Mouse (Mus musculus) splenic B cell, adult 2 months (primary cell): ENCODE results near the gene Cxcl13.
A peak's percentile ranks its signal among the peaks of the same experiment; 100 is the strongest.
"Not testable (repeated sequence)": the region's sequence is repeated elsewhere in the genome, so short reads cannot be mapped to it uniquely, and the experiment has no call there.

Source experiments
- DNase-seq: peaks from one replicate; pipeline ENCODE4 v3.0.0-alpha.2; 2011; ENCODE audit warnings: low read depth, low spot score
- H3K27me3 ChIP-seq: 2 replicates; pipeline ENCODE4 v1.6.1; 2012; ENCODE audit warnings: mild to moderate bottlenecking, low read length, moderate library complexity, mixed read lengths; ENCODE audit not compliant: control insufficient read depth, poor library complexity, insufficient read depth, severe bottlenecking
- H3K36me3 ChIP-seq: 2 replicates; pipeline ENCODE4 v1.6.1; 2012; ENCODE audit warnings: mild to moderate bottlenecking, low read length, moderate library complexity, mixed read lengths; ENCODE audit not compliant: control insufficient read depth, poor library complexity, insufficient read depth, severe bottlenecking

Gene Cxcl13

GRCm38 (mm10) chr5:95949946-95950701, 6.6 kb upstream of the Cxcl13 start:
- no peaks in the 10 kb centered on the region for H3K27me3 ChIP-seq
- DNase-seq = peak; percentile 36
- no peaks in the 10 kb centered on the region for H3K36me3 ChIP-seq

DNA sequence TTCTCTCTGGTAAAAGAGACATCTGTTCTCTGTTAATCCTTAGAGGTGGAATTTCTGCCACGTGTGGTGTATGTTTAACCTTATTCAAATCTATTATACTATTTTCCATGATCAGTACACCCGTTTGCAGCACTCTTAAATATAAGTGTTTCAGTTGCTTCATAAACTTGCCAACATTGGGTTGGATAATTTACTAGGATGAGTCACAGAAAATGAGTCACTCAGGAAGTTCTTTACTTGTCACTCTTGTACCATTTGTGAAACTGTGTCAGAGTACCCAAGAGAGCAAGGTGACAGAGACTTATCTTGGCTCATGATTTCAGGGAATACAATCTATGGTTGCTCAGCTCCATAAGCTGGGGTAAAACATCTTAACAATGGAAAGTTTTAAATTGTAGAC, 8.2 kb downstream of the Cxcl13 start:
- DNase-seq = no peak
- no peaks in the 10 kb centered on the region for H3K27me3 ChIP-seq
- no peaks in the 10 kb centered on the region for H3K36me3 ChIP-seq

DNA sequence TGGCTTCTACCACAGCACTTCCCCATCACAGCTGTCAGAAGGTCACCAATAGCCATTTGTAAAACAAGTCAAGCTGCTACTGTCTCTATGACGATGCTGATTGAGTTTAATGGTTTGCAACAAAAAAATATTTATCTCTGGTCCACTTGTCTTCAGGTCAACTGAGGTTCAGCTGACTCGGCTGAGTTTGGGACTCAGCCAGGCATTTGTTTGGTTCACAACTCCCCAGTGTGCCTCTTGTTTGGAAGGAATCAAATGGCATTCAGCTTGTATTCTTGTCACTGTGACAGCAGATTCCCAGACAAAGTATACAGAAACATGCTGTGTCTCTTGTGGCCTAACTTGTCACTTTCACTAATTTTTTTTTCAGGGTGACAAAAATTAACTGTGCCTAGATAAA, 9.9 kb downstream of the Cxcl13 start:
- Histone ChIP-seq H3K27me3 (no peaks in the 10 kb centered on the region), H3K36me3 (no peaks in the 10 kb centered on the region)
- no peak for DNase-seq

DNA sequence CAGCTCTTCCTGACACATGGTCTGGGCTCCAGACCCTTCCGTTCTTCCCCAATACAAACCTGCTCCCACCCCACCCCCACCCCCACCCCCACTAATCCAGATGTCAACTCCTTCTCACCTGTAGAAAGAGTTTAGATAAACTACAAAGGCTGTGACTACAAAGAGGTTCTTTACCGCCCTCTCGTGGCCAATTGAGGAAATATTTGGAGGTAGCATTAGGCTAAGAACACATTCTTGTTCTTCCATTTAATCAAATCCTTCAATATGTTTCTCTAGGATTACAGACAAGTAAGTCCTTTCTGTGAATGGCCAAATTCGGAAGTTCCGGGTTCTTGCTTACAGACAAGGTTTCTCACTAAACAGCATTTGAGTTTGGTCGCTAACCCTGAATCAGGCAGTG, 14.1 kb downstream of the Cxcl13 start:
- DNase-seq = peak; percentile 50
- Histone ChIP-seq H3K27me3 (no peaks in the 10 kb centered on the region), H3K36me3 (no peaks in the 10 kb centered on the region)

DNA sequence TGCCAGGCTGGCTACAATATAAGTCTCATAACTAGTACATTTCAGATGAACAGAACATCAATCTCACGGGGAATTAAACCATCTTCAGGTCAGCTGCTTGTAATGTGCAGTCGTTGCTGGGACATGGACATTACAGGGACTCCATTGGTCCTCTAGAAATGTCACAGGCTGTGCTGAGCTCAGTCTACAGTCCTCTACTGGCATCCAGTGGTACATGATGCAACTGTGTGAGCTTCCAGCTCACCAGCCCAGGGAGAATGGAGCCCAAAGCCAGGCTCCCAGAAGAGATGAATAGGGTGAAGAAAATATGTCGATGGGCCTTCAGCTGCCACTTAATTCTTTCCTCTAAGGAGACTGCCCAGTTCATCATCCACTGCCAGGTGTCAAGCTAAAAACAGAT, 15.5 kb downstream of the Cxcl13 start:
- Histone ChIP-seq H3K27me3 (no peaks in the 10 kb centered on the region; the same call in 1 of the 2 replicates), H3K36me3 (no peaks in the 10 kb centered on the region)
- no peak for DNase-seq

DNA sequence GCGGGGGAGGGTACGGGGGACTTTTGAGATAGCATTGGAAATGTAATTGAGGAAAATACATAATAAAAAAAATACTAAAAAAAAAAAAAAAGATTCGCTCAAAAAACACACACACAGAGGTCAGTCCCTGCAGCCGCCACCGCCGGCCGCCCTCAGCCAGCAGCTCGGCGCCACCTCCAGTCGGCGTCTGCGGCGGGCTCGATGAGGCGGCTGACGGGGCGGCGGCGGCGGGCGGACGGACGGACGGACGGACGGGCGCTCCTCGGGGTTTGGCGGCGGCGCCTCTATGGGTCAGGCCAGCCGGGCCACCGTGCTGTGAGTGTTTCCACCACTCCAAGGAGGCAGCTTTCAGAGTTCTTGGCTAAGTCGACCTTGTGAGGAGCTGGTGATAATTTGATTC, 17.1 kb downstream of the Cxcl13 start:
- not testable (repeated sequence) for H3K27me3 ChIP-seq, DNase-seq, H3K36me3 ChIP-seq

DNA sequence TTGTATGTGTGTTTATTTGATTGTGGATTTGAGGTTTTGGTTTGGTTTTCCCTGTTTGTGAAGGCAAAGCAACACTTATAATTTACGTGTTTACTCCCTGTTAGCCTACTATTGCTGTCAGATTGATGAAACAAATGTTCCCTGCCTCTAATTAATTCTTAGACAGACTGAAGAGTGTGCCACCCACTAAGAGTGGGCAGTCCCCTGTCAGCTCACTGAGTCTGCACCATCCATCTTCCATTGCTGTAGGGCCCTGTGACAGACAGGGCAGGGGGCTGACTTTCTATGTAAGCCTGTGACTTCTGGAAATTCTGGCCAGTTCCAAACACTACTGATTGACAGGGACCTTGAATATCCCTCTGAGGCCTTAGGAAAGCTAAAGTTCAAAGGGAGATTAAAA, 19.5 kb downstream of the Cxcl13 start:
- Histone ChIP-seq H3K27me3 (no peaks in the 10 kb centered on the region; the same call in 1 of the 2 replicates), H3K36me3 (no peaks in the 10 kb centered on the region)
- no peak for DNase-seq

- no peaks in the 10 kb centered on the region for H3K36me3 ChIP-seq
- no peaks in the 10 kb centered on the region for H3K27me3 ChIP-seq
- no peak for DNase-seq
These were observed 27.2 kb downstream of the Cxcl13 start for GRCm38 (mm10) chr5:95983797-95984486.

DNA sequence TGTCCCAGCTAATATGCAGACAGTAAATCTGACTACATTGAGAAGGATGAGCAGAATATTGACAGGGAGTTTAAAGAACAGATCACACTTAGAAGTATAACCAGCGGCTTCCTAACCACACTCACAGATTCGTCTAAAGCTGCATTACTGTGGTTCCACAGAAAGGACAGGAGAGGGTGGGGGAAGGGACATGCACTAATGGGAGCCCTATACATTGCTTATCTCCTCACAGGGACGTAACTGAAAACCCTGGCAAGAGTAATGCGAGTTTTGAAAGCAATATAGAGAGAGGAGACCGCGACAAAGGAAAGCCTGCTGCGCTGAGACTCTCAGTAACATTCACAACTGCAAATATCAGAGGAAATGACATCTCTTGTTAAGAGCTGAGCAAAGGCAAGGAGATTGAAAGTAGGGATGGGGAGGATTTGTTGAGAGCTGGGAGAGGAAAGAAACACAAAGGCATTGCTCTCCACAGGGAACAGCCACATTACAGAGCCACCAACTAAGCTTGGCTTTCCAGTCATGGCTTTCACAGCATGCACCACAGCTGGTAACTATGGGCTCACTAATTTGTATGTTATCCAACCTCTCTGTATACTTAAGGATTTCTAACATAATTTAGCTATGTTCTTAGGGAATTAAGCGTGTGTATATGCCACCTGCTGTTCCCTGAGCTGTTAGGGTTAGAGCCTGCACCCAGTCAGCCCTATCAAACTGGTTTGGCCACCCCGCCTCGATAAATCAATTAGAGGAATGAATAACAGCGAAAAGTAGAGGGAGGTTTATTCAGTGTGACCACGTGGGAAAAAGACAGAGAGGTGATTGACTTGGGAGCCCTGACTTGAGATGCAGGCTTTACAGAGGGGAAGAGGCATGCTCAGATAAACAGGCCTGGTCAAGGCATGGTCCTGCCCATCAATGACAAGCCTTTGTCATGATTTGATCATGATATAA, 34.9 kb downstream of the Cxcl13 start:
- DNase-seq = no peak
- Histone ChIP-seq H3K36me3 (no peaks in the 10 kb centered on the region), H3K27me3 (no peaks in the 10 kb centered on the region)

GRCm38 (mm10) chr5:95997276-95997675, 40.5 kb downstream of the Cxcl13 start:
- no peaks in the 10 kb centered on the region for H3K27me3 ChIP-seq
- H3K36me3 ChIP-seq = no peaks in the 10 kb centered on the region
- no peak for DNase-seq

GRCm38 (mm10) chr5:96003348-96003747, 46.6 kb downstream of the Cxcl13 start:
- no peak for DNase-seq
- no peaks in the 10 kb centered on the region for H3K36me3 ChIP-seq
- H3K27me3 ChIP-seq = no peaks in the 10 kb centered on the region

DNA sequence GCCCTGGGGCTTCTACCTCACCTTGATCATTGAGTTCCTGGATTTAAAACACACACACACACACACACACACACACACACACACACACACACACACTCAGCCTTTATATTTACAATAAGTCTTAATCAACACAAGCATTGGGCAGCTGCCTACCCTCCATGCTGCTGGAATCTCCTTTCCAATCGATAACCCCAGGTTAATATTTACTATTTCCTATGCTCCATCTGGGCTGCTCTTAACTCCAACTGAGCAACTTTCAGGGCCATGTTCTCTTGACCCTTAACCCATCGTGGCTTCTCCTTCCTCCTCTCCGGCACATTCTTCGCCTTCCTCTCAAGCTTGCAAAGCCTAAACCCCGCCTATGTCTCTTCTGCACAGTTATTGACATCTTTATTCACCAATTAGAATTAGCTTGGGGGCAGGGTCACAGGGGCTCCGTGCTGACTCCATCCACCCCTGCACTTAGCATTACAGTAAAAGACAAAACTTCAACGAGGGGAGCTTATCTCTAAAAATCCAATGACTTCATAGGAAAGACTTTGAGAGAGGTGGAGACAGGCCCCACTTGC, 51.6 kb downstream of the Cxcl13 start:
- no peaks in the 10 kb centered on the region for H3K27me3 ChIP-seq
- DNase-seq = no peak
- no peaks in the 10 kb centered on the region for H3K36me3 ChIP-seq

GRCm38 (mm10) chr5:96009076-96009475, 52.3 kb downstream of the Cxcl13 start:
- no peak for DNase-seq
- Histone ChIP-seq H3K36me3 (no peaks in the 10 kb centered on the region), H3K27me3 (no peaks in the 10 kb centered on the region)
